Mouse (Mus musculus): ENCODE data around the gene Gm13287. TPM values are rescaled to one million over a fixed set of nuclear protein-coding genes. Genes with fewer than 3 reads are reported as not detected.
A peak's percentile ranks its signal among the peaks of the same experiment; 100 is the strongest.
"Not testable (repeated sequence)": the region's sequence is repeated elsewhere in the genome, so short reads cannot be mapped to it uniquely, and the experiment has no call there.

Gm13287 gene
- polyA plus RNA-seq, 2 experiments: not detected

- Histone ChIP-seq H3K27me3 (ENCODE audit: control insufficient read depth, insufficient read depth, low read length) (no peaks in the 10 kb centered on the region), H3K9me3 (ENCODE audit: control insufficient read depth, low read length) (no peaks in the 10 kb centered on the region), H3K4me2 (replicated peaks; ENCODE audit: low read depth, low read length, severe bottlenecking) (no peak overlapping the region), H3K4me1 (ENCODE audit: control insufficient read depth, insufficient read depth, low read length) (no peaks in the 10 kb centered on the region), H3K4me3 (replicated peaks; ENCODE audit: low read length) (no peak overlapping the region), H3K36me3 (ENCODE audit: control insufficient read depth, insufficient read depth, low read length) (no peaks in the 10 kb centered on the region), H3K27ac (replicated peaks; ENCODE audit: low read depth, low read length) (no peak overlapping the region), H3K9ac (ENCODE audit: low read depth, low read length, severe bottlenecking) (no peak overlapping the region)
- 24% methylated on average over 4 of the region's 4 CpGs for WGBS
- no peak for ATAC-seq (ENCODE audit: low FRiP score, low read depth)
- DNase-seq (ENCODE audit: low spot score): peak; percentile 21
- no peak for TF ChIP-seq POLR2A (IDR thresholded peaks at IDR 0.05; ENCODE audit: borderline replicate concordance, extremely low read depth, insufficient read depth, insufficient read length)
These were observed 27.5 kb downstream of the Gm13287 start for GRCm38 (mm10) chr4:88830523-88830922.

GRCm38 (mm10) chr4:88835225-88835624, 32.2 kb downstream of the Gm13287 start, which contains the start of gene Ifna5:
Ifna5 (plus strand) TSS chr4:88835525.
- H3K27ac ChIP-seq (replicated peaks; ENCODE audit: low read depth, low read length); H3K27me3 ChIP-seq (ENCODE audit: control insufficient read depth, insufficient read depth, low read length); H3K9ac ChIP-seq (ENCODE audit: low read depth, low read length, severe bottlenecking); H3K36me3 ChIP-seq (ENCODE audit: control insufficient read depth, insufficient read depth, low read length); DNase-seq (ENCODE audit: low spot score); H3K4me2 ChIP-seq (replicated peaks; ENCODE audit: low read depth, low read length, severe bottlenecking); H3K9me3 ChIP-seq (ENCODE audit: control insufficient read depth, low read length); ATAC-seq (ENCODE audit: low FRiP score, low read depth); H3K4me3 ChIP-seq (replicated peaks; ENCODE audit: low read length); H3K4me1 ChIP-seq (ENCODE audit: control insufficient read depth, insufficient read depth, low read length): not testable (repeated sequence)
- 63% methylated on average over 1 of the region's 1 CpGs for WGBS

- H3K9ac ChIP-seq (ENCODE audit: low read depth, low read length, severe bottlenecking): no peak overlapping the region
- H3K27ac ChIP-seq (replicated peaks; ENCODE audit: low read depth, low read length): no peak overlapping the region
- no peaks in the 10 kb centered on the region for H3K27me3 ChIP-seq (ENCODE audit: control insufficient read depth, insufficient read depth, low read length)
- no peaks in the 10 kb centered on the region for H3K9me3 ChIP-seq (ENCODE audit: control insufficient read depth, low read length)
- peak; percentile 10 for DNase-seq (ENCODE audit: low spot score)
- no peak for ATAC-seq (ENCODE audit: low FRiP score, low read depth)
- no peak overlapping the region for H3K4me2 ChIP-seq (replicated peaks; ENCODE audit: low read depth, low read length, severe bottlenecking)
- 44% methylated on average over 3 of the region's 3 CpGs for WGBS
- H3K4me3 ChIP-seq (replicated peaks; ENCODE audit: low read length): no peak overlapping the region
- no peaks in the 10 kb centered on the region for H3K4me1 ChIP-seq (ENCODE audit: control insufficient read depth, insufficient read depth, low read length)
- H3K36me3 ChIP-seq (ENCODE audit: control insufficient read depth, insufficient read depth, low read length): no peaks in the 10 kb centered on the region
- TF ChIP-seq POLR2A (IDR thresholded peaks at IDR 0.05; ENCODE audit: borderline replicate concordance, extremely low read depth, insufficient read depth, insufficient read length): no peak
These were observed 35.8 kb downstream of the Gm13287 start for GRCm38 (mm10) chr4:88838828-88839227.

- no peaks in the 10 kb centered on the region for H3K27me3 ChIP-seq (ENCODE audit: control insufficient read depth, insufficient read depth, low read length)
- no peak overlapping the region for H3K27ac ChIP-seq (replicated peaks; ENCODE audit: low read depth, low read length)
- no peak for TF ChIP-seq POLR2A (IDR thresholded peaks at IDR 0.05; ENCODE audit: borderline replicate concordance, extremely low read depth, insufficient read depth, insufficient read length)
- no peak overlapping the region for H3K4me3 ChIP-seq (replicated peaks; ENCODE audit: low read length)
- no peaks in the 10 kb centered on the region for H3K36me3 ChIP-seq (ENCODE audit: control insufficient read depth, insufficient read depth, low read length)
- ATAC-seq (ENCODE audit: low FRiP score, low read depth) (no peak), DNase-seq (ENCODE audit: low spot score) (no peak)
- H3K9ac ChIP-seq (ENCODE audit: low read depth, low read length, severe bottlenecking): no peak overlapping the region
- no peaks in the 10 kb centered on the region for H3K9me3 ChIP-seq (ENCODE audit: control insufficient read depth, low read length)
- H3K4me1 ChIP-seq (ENCODE audit: control insufficient read depth, insufficient read depth, low read length): no peaks in the 10 kb centered on the region
- H3K4me2 ChIP-seq (replicated peaks; ENCODE audit: low read depth, low read length, severe bottlenecking): no peak overlapping the region
- WGBS: 69% methylated on average over 3 of the region's 3 CpGs
These were observed 37.0 kb downstream of the Gm13287 start for GRCm38 (mm10) chr4:88840058-88840457.

DNA sequence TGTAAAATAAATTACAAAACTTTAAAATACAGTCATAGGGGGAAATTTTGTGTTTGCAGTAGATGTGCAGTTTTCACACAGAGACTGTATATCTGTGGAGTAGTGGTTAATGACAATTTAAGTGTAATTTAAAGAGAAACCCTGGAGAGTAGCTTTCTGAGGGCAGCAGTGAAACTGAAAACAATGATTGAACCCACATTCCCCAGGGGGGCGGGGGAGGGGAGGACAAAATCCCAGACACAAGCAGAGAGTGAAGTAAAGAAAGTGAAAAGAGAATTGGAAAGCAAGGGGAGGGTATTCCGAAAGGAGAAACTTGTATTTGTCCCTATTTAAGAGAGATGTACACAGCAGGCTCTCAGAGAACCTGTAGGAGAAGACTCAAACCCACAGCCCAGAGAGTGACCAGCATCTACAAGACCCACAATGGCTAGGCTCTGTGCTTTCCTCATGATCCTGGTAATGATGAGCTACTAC, 38.4 kb downstream of the Gm13287 start, which contains the start of gene Ifna4:
Ifna4 (plus strand) TSS at position 424 of the 474 bp plus-strand sequence.
- H3K27ac ChIP-seq (replicated peaks; ENCODE audit: low read depth, low read length): no peak within 1 kb of the TSS
- no peak for ATAC-seq (ENCODE audit: low FRiP score, low read depth)
- DNase-seq (ENCODE audit: low spot score): no peak
- H3K9me3 ChIP-seq (ENCODE audit: control insufficient read depth, low read length): no peaks in the 10 kb centered on the region
- no peak within 1 kb of the TSS for H3K9ac ChIP-seq (ENCODE audit: low read depth, low read length, severe bottlenecking)
- no peak within 1 kb of the TSS for H3K4me3 ChIP-seq (replicated peaks; ENCODE audit: low read length)
- H3K27me3 ChIP-seq (ENCODE audit: control insufficient read depth, insufficient read depth, low read length): no peaks in the 10 kb centered on the region
- H3K4me1 ChIP-seq (ENCODE audit: control insufficient read depth, insufficient read depth, low read length): no peaks in the 10 kb centered on the region
- TF ChIP-seq POLR2A (IDR thresholded peaks at IDR 0.05; ENCODE audit: borderline replicate concordance, extremely low read depth, insufficient read depth, insufficient read length): no peak
- H3K36me3 ChIP-seq (ENCODE audit: control insufficient read depth, insufficient read depth, low read length): no peaks in the 10 kb centered on the region
- WGBS: 54% methylated on average over 2 of the region's 2 CpGs
- H3K4me2 ChIP-seq (replicated peaks; ENCODE audit: low read depth, low read length, severe bottlenecking): no peak within 1 kb of the TSS

DNA sequence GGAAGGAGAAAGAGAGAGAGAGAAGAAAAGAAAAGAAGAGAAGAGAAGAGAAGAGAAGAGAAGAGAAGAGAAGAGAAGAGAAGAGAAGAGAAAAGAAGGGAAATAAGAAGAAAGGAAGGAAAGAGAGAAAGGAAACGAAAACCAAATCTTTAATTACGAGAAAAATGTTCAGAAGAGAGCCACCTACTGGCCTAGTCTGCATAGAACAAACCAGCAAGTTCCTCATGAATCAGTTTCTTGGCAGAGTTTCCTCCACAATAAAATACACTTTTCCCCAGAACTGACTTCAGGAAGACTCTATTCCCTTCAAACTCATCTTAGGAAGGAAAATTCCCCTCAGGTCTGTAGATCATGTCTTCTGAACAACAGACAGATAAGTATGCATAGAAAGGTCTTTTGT, 42.3 kb downstream of the Gm13287 start:
- no peaks in the 10 kb centered on the region for H3K27me3 ChIP-seq (ENCODE audit: control insufficient read depth, insufficient read depth, low read length)
- H3K4me3 ChIP-seq (replicated peaks; ENCODE audit: low read length): no peak overlapping the region
- DNase-seq (ENCODE audit: low spot score): no peak
- no peak overlapping the region for H3K9ac ChIP-seq (ENCODE audit: low read depth, low read length, severe bottlenecking)
- H3K9me3 ChIP-seq (ENCODE audit: control insufficient read depth, low read length): no peaks in the 10 kb centered on the region
- WGBS: 55% methylated on average over 2 of the region's 2 CpGs
- H3K4me1 ChIP-seq (ENCODE audit: control insufficient read depth, insufficient read depth, low read length): no peaks in the 10 kb centered on the region
- no peaks in the 10 kb centered on the region for H3K36me3 ChIP-seq (ENCODE audit: control insufficient read depth, insufficient read depth, low read length)
- TF ChIP-seq POLR2A (IDR thresholded peaks at IDR 0.05; ENCODE audit: borderline replicate concordance, extremely low read depth, insufficient read depth, insufficient read length): no peak
- no peak overlapping the region for H3K27ac ChIP-seq (replicated peaks; ENCODE audit: low read depth, low read length)
- no peak overlapping the region for H3K4me2 ChIP-seq (replicated peaks; ENCODE audit: low read depth, low read length, severe bottlenecking)
- no peak for ATAC-seq (ENCODE audit: low FRiP score, low read depth)

All from limb, embryonic 14.5 days (tissue).